Mouse (Mus musculus): ENCODE data around the gene Arap1.

The Arap1 gene

DNA sequence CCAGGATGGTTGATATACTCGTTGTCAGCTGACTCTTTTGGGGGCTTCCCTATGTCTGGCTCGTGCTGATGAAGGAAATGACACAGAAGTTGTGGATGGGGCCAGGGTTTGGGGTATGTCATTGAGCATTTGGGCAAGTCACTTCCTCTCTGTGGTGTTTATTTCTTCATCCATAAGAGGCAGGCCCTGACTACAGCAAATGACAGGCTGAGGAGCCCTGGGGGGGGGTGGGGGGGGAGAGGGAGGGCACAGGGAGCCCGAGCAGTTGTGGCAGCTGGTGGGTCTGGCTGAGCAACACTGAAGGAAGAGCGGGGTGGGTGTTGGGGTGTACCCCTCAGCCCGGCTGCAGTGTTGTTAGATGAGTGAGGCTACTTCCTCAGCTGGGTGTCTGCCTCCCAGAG lies 14.9 kb downstream of the Arap1 start:
- DNase-seq (ENCODE audit: low spot score), result no peak

DNA sequence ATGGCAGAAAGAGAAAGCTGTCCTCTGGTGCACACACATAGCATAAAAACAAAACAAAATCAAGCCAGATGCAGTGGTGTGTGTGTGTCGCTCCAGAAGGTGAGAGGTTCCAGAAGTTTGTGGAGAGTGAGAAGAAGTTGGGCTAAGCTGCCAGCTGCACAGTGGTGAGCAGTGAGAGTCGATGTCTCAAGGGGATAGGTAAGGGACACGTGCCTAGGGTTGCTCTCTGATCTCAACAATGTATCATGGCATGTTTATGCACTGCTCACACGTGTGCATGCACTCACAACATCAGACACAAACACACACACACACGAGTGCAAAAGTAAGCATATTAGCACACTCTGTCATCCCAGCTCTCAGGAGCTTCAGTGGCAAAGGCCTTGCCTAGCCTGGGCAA lies 16.0 kb downstream of the Arap1 start:
- no peak for DNase-seq (ENCODE audit: low spot score)

DNA sequence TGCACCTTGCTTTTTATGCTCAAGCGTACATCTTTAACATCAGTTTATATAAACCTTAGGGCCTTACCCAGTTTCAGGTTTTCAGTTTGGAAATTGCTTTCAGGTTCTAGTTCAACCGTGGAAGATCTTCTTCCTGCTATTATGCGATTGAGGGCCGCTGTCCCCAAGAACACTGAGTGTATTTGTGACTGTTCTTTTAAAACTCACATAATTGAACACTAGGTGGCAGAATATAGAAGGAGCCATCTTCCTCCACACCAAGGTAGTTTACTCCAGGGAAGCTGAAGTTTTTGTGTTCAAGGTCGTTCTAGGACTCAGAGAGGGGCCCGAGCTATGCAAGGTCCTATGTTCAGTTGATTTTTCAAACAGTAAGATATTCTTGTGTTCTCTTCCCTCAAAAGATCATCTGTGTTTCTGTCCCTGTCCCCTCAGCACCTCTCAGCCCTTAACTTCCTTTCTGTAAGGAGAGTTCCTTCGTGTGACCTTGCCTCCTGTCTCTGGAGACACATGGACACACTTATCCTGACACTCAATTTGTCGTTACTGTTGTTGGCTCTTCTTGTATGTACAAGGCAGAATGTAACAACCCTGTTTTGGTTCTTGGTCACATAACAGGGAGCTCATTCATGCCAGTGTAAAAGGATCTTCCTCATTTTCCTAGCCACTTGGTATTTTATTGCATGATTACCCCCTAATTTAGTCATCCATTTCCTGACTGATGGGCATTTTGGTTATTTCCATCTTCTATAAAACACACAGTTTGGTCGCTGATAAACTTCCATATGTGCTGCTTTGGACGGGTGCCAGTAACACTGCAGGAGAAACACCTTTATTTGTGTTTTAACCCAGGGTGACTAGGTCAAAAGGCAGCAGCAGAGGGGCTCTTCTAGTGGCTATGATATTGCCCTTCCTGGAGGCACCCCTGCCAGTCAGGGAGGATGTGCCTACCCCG lies 20.3 kb downstream of the Arap1 start:
- no peak for DNase-seq (ENCODE audit: low spot score)

DNA sequence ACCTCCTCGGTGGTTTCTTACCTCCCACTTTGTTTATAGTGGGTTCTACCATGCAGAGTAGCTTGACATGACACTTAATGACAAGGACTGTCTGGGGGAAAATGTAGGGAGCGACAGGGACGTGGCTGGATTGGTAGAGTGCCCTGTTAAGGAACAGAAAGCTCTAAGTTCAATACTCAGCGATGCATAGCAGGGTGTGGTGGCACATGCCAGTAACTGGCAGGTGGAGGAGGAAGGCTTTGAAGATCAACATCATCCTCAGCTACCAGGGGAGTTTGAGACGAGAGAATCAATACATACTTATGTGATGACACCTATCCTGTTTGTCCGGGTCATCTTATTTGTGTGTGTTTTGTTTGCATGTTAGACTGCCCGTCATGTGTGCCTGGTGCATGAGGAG lies 21.8 kb downstream of the Arap1 start:
- DNase-seq (ENCODE audit: low spot score), result no peak

DNA sequence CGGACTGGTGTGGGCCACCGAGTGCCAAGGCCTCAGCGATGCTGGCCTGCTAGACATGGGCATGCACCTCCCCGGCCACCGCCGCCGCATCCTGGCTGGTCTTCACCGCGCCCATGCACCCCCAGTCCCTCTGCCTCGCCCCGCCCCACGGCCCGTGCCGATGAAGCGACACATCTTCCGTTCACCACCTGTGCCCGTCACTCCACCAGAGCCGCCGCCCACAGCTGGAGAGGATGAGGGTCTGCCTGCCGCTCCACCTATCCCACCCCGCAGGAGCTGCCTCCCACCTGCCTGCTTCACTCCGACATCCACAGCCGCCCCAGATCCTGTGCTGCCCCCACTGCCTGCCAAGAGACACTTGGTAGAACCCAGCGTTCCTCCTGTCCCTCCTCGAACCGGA lies 25.2 kb downstream of the Arap1 start:
- no peak for DNase-seq (ENCODE audit: low spot score)

DNA sequence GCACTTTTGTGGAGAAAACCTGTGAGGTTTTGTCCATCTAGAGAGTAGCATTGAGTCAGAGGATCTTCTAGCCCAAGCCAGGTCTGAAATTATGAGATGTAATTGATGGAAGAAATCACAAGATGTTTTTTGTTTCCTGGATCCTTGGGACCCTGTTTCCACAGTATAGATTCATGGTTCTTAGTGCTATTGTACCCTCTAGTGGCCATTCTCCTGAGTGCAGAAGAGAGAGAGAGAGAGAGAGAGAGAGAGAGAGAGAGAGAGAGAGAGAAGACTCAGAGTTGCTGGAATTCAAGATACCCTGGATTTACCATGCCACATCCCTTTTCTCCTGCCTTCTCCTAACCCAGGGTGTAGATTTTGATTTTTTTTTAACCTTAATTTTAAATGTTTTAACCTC lies 26.3 kb downstream of the Arap1 start:
- DNase-seq (ENCODE audit: low spot score), result peak; percentile 65

DNA sequence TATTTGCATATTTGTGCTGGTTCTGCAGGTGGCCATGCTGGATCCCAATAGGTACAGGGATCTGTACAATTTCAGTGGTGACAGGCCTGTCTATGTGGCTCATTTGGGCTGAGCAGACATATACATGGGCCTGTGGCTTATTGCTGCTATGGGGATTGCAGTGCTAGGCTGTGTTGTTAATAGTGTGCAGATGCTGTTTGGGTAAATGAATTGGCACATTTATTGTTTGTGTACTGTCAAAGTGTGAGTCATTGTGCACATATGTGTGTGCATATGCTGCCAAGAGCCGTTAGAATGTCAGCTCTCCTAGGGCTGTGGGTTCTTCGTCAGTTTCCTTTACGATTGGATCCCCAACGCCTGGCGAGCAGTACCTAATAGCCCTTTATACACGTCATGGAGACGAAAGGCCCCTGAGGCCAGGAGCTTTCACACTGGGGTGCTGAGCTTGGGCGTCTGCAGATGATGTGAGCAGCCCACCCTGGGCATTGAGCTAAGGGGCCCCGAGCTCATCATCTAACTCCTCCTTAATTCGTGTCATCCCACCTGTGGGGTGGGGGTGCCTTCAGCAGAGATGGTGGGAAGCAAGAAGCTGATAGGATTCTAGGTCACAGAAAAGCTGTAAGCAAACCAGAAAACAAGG lies 29.0 kb downstream of the Arap1 start:
- DNase-seq (ENCODE audit: low spot score), result no peak

DNA sequence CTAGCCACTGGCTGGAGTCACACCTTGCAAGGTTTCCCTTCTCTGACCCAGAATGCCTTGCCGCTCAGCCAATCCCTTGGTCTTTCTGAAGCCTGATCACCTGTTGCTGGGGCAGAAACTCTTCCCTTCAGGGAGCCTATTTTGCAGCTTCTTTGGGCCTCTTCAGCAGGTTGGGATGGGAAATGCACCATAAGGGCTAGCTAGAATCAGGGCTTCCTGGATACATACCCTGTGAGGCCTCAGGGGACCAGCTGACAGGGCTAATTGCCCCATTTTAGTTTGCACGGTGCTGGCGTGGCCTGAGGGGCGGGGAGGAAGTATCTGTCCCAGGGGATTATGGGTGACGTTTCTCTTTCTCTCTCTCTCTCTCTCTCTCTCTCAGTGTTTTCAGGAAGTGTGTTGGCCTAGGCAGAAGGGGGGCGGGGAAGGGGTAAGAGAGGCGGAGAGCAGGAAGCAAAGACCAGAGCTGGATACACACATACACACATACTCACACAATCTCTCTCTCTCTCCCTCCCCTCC lies 29.9 kb downstream of the Arap1 start:
- peak; percentile 89 for DNase-seq (ENCODE audit: low spot score)

DNA sequence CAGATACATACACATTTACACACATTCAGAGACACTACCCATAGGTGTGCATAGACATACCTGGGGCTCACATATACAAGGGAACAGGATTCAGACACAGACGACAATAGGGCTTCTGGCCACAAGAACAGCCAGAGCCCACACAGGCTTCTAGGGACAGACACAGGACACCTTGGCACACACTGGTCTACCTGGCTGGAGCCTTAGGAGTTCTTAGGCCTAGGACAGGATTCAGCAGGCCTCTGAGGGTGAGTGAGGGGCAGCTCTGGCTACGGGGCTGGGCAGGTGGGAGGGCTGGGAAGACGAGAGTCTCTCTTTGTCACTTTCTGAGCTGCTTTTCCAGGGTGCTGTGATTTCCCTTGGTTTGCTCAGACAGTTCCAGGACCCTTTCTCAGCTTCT lies 30.4 kb downstream of the Arap1 start:
- no peak for DNase-seq (ENCODE audit: low spot score)

DNA sequence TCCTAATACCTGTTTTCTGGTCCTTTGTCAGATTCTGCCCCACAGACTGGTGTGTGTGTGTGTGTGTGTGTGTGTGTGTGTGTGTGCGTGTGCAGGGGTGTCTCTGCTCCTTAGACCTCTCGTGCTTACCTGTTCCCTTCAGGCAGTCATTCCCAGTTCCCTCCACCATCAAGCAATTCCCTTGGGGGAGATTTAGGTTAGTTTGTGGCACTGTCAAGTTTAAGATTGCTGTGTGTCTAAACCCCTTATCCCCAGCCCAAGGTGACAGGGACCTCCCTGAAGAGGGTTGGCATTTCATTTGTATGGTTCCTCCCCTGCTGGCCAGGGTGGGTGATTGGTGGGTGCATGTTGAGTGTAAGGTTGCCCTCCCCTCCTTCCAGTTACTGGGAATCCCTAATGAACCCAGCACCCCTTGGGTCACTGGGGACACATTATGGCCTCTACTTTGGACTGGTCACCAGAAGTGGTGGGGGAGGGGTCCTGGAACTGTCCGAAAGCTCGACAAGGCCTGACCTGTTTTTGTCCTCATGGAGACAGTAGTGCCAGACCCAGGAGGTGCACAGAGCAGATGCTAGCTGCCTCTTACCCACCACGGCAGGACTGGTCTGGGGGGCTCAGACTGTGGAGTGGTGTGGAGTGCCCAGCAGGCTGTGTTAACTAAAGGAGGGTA lies 31.1 kb downstream of the Arap1 start:
- no peak for DNase-seq (ENCODE audit: low spot score)

DNA sequence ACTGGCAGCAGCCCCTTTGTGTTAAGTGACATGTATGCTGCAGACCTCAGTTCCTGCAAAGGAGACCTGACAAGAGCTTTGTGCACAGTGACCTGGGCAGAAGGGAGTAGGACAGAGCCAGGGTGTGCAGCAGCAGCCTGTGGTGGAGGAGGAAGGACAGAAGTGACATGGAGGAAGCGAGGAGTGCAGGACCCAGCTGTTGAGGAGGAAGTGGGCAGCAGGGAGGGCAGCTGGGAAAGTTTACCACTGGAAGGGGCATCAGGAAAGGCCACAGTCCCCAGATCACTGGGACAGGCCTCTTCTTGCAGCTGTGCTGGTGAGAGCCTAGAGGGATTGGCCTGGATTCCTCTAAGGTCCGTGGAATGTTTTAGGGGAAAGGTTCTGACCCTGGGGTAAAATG lies 31.9 kb downstream of the Arap1 start:
- DNase-seq (ENCODE audit: low spot score), result no peak

DNA sequence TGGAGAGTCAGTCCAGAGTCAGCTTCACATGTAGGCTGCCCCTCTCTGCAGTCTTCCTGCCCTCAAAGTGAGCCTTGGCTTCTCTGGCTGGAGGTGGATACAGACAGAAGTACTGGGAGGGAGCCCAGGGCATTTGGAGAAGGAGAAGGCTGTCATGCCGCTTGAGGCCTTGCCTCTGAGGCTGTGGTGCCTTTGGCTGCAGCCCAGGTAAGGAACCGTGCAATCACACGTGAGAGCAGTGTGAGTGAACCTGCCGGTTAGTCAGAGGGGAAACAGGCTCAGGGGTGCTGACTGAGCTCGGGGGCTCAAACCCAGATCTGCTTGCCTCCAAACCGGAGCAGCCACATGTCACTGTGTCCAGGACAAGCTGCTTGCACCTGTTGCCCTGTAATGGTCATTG lies 33.6 kb downstream of the Arap1 start:
- no peak for DNase-seq (ENCODE audit: low spot score)

DNA sequence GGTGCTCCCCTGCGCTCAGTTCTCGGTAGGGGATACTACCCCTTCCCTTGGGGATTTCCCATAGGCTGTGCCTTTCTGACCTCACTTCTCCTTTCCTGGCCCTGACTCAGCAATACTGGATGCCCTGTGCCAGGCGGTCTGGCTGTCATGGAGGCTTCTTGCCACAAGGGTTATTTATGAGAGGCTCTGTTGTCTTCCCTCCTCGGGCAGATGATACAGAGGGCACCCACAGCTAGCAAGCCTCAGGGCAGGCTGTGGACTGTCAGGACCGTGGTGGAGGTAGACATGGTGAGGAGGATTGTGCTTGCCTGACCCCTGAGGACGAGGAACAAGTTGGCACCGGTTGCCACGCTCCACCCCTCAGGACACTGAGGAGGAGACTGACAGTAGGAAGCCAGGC lies 34.5 kb downstream of the Arap1 start:
- peak; percentile 57 for DNase-seq (ENCODE audit: low spot score)

DNA sequence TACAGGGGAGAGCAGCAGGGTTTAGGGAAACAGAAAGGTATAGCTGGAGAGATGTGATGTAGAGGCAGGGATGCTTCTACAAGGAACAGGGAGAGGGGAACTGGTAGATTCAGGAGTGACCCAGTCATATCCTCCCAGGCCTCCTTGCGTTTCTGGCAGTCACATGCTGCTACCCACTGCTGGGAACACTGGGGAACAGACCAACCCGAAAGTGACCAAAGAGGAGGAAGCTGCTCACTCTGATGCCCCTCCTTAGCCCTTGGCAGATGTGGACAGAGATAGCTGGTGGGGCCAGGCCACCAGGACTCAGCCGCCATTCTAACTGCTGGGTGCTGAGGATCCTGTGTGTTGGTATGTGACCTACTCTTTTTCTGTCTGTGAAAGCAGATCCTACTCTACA lies 35.9 kb downstream of the Arap1 start:
- DNase-seq (ENCODE audit: low spot score), result peak; percentile 39

DNA sequence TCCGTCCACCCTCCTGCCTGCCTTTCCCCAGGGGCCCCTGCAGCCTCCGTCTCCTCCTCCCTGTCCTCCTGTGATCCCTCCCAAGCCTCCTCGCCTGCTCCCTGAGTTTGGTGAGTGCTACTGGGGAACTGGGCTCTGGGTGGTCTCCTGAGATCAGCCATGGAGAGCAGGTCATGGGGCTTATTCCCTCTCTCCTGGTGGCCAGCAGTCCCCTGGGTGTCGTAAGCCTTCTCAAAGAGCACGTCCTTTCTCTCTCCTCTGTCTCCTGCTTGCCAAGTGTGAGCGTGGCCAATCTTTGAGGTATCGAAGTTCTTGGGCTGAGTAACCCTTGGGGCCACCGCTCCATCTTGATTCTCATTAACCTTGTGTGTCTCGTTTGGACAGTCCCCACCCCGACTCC lies 37.1 kb downstream of the Arap1 start:
- DNase-seq (ENCODE audit: low spot score), result no peak

DNA sequence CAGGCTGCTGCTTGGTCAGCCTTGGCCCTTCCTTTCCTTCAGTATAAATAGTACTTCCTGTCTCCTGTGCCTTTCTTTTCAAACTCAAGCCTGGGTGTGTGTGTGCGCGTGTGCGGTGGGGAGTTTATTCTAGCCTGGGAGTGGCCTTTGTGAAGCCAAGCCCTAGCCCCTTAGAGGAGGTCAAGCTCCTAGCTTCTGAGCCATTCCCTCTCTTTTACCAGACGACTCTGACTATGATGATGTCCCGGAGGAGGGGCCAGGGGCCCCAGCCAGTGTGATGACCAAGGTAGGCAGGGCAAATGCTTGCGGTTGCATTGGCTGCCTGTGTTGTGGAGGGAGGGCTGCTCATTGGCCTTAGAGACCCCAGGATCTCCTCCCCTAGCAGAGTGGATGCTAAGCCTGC lies 37.5 kb downstream of the Arap1 start:
- peak; percentile 56 for DNase-seq (ENCODE audit: low spot score)

DNA sequence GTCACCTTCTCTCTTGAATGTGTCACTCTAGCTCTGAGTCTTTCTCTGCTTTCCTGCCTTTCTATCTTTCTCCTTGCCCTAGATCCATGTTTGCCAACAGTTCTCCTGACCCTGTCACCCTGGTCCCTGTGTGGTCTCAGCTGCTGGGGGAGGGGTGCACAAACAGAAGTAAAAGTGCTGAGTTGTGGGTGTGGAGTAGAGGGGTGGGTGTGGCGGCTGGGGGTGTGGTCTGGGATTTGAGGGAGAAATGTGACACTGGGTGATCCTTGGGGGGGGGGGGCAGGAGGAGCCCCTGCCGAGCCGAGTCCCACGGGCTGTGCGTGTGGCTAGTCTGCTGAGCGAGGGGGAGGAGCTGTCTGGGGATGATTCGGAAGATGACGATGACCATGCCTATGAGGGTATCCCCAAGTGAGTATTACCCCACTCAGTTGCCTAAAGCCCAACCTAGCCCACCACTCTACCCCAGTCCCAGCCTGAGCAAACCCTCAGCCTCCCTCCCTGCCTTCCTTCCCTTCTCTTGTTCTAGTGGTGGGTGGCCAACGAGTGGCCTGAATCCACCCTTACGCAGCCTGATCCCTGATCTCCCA lies 38.1 kb downstream of the Arap1 start:
- DNase-seq (ENCODE audit: low spot score), result no peak

DNA sequence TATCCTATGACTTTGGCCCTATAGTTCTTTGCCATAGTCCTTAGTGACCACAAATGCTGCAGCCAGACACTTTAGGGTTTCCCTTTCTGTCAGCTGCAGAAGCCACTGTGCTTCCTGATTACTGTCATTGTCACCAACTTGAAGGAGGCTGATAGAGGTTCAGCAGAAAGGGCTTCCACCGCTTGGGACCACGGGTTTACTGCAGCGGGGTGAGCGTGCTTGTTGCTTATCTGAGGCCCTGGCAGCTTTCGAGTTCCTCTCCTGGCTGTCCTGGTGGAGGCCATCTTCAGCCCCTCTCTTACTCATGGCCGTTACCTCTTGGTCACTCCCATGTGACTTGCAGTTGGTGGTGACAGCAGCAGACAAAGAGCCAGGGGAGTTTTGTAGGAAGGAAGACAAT lies 41.4 kb downstream of the Arap1 start:
- no peak for DNase-seq (ENCODE audit: low spot score)

DNA sequence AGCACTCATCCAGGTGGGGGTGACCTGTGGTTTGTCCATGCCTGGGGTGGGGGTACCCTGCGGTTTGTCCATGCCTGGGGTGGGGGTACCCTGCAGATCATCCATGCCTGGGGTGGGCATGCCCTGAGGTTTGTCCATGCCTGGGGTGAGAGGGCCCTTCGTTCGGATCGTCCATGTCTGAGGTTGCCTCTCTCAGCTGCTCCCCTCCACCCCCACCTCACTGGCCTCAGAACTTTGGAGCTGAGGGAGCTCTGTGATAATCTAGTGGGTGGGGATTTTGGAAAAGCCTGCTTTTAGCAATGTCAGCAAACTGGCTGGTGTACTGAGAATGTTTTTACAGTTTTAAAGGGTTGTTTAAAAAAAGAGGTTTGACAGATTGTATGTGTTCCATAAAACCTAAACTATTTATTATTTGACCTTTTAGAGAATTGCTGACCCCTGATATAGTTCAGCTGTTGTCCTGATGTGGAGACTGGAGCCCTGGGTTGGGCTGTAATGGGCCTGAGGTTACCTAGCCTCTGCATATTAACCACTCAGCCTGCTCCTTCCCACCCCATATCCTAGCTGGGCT lies 44.1 kb downstream of the Arap1 start:
- DNase-seq (ENCODE audit: low spot score), result no peak

DNA sequence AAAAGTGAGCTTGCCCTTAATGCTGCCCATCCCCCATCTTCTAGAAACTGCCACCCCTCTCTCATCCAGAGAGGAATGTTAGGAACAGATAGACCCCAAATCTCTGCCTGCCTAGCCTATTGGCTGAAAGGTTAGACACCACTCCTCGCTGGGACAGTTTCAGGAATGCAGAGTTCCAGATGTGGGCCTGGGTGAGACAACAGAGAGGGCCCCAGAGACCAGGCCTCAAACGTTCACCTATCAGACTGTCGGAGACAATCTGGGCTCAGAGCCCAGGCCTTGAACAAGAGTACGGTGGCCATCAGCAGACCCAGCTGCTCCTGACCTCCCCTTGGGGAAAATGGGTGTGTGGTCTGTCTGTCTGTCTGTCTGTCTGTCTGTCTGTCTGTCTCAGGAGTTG lies 45.1 kb downstream of the Arap1 start:
- DNase-seq (ENCODE audit: low spot score), result no peak

DNA sequence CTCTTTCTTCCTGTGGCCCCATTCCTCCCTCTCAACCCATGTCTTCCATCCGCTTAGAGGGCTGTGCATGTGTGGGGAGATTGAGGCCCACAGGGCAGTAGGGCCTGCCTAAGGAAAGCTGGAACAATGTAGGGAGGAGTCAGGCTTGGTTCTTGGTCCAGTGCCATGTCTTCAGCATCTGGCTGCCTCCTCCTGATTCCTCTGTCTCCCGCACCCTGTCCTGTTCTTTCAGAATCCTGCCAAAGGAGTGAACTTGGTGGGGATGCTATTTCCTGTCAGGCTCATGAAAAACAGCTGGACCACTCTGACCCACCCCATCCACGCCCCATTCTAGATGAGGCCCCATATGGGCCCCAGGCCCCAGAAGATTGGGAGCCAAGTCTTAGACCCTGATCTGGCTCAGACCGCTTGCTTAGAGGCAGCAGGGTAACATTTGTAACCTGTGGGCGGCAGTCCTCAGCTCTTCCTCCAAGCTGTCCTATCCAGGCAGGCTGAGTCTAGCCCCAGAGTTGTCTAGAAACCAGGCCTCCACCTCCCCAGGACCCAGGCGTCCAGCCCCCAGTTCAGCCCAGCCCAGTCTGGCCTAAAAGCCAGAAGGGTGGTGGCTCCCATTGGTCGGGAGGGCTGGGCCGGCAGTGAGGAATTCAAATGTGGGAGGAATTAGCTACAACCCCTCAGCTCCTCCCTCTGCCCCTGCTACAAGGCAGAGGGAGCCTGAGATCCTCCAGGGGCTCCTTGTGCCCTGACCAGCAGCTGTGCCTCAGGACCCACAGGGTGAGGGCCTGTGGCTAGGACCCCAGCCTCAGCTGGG lies 46.0 kb downstream of the Arap1 start:
- peak; percentile 71 for DNase-seq (ENCODE audit: low spot score)

Measured in lung, postnatal 25 days (tissue).